Mouse (Mus musculus): ENCODE measurements around the gene Rere.

DNA sequence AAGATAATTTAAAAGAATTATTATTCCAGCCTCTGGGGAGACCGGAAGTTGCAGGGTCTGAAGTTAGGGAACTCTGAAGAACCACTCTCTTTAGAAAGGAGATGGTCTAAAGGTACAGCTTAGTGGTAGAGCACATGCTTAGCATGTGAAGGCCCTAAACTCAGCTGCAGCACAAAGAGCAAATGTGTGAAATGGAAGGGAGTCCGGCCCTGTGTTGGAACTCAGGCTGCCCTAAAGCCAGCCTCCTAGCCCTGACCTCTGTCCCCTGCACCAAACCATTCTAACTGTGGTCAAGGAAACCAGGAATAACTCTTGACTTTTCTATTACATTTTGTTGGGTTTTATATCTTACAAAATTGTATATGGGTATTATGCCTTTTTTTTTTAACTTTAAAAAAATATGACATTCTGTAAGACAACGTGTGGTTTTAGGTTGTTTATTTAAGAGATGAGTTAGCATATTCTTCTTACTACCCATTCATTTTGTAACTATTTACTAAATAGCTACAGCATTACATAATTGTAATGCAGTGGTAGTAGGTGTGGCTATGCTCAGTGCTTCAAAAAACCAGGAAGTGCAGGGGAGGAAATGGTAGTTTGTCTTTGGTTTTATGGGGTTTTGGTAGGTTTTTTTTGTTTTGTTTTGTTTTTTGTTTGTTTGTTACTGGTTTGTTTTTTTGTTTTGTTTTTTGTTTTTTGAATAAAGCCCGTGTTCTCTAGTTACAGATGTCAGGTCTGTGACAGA is 312.2 kb downstream of the Rere start:
- no peak for TF ChIP-seq TAL1 (IDR thresholded peaks at IDR 0.05; ENCODE audit: low read length)
- TF ChIP-seq GATA1 (IDR thresholded peaks at IDR 0.05; ENCODE audit: low read length) = no peak

All from erythroblast, embryonic 14.5 days (primary cell).